In the genomic region with DNA sequence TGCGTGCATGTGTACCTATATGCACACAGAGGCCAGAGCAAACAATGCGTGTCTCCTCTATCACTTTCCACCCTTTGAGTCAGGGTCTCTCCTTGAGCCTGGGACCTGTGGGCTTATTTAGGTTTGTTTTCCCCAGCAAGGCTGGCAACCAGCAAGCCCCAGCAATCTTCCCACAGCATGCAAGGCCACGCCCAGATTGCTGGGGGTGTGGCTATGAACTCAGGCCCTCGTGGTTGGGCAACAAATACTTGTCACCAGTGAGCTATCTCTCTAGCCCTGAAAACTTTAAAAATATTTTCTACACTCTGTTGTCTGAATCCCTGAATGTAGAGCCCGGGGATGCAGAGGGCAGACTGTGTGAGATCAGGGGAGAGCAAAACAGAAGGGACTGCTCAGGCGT, we compare ENCODE assay signal across 21 mouse cellular contexts.
DNase-seq lines count a peak whose midpoint lies in the region; ATAC-seq and TF ChIP-seq lines count a peak whose summit lies in the region.
"Had no signal": no experiment of that assay in that cellular context is flagged by ENCODE, and none has a peak within 500 bp of the region (broad histone marks: within the 10 kb centered on the region; RNA-seq: fewer than 3 reads in every experiment).

No protein-coding gene starts in this region.

- no peak overlapping the region for H3K9ac ChIP-seq in stomach, postnatal 0 days (ENCODE audit: low read length)
- H3K9ac ChIP-seq in midbrain, embryonic 15.5 days = no peak overlapping the region
- H3K9ac ChIP-seq: forebrain, embryonic 12.5 days; heart, embryonic 12.5 days; hindbrain, embryonic 14.5 days; liver, embryonic 13.5 days; neural tube, embryonic 12.5 days had no signal

- WGBS in lung, adult 2 months = 75% methylated on average over 6 of the region's 6 CpGs
- 82% methylated on average over 6 of the region's 6 CpGs for WGBS in limb, embryonic 10.5 days
- WGBS in stomach, postnatal 0 days = 76% methylated on average over 6 of the region's 6 CpGs
- 88% methylated on average over 6 of the region's 6 CpGs for WGBS in midbrain, embryonic 15.5 days

- peak; percentile 36 to 44 for DNase-seq in lung, adult 18-20 months
- no peak for DNase-seq in lung, adult 2 months
- peak; percentile 46 for DNase-seq in ZHBTc4 (ENCODE audit: low read depth, low spot score)
- no peak for DNase-seq in limb, embryonic 10.5 days (ENCODE audit: low spot score)
- DNase-seq in stomach, postnatal 0 days (ENCODE audit: low spot score) = peak; percentile 53
- DNase-seq in layer of hippocampus, adult 9-11 months = no peak
- DNase-seq: cerebellum, adult 11 months; cerebellum, postnatal 14 days; embryo, embryonic 11 days; heart, postnatal 14 days; kidney, adult 9 months; liver, embryonic 13.5 days; right cerebral cortex, postnatal 25 days; thymus, adult 18-20 months had no signal

- peak overlapping the region; percentile 19; the same call in 1 of the 2 replicates for H3K27ac ChIP-seq in limb, embryonic 10.5 days
- no peak overlapping the region for H3K27ac ChIP-seq in stomach, postnatal 0 days (replicated peaks)
- no peak overlapping the region for H3K27ac ChIP-seq in midbrain, embryonic 15.5 days
- H3K27ac ChIP-seq: forebrain, embryonic 12.5 days; hindbrain, embryonic 14.5 days; liver, embryonic 13.5 days; midbrain, embryonic 10.5 days; neural tube, embryonic 12.5 days had no signal

- no peaks in the 10 kb centered on the region for H3K9me3 ChIP-seq in limb, embryonic 10.5 days (replicated peaks)
- no peaks in the 10 kb centered on the region for H3K9me3 ChIP-seq in stomach, postnatal 0 days (ENCODE audit: control insufficient read depth, low read length)
- no peaks in the 10 kb centered on the region for H3K9me3 ChIP-seq in midbrain, embryonic 15.5 days
- H3K9me3 ChIP-seq: liver, embryonic 13.5 days; midbrain, embryonic 10.5 days; neural tube, embryonic 12.5 days had no signal

- H3K36me3 ChIP-seq in limb, embryonic 10.5 days = peaks cover 21% of the 10 kb centered on the region
- peaks cover 8% of the 10 kb centered on the region for H3K36me3 ChIP-seq in stomach, postnatal 0 days (ENCODE audit: control insufficient read depth, insufficient read depth, low read length)
- no peaks in the 10 kb centered on the region for H3K36me3 ChIP-seq in midbrain, embryonic 15.5 days (replicated peaks)
- H3K36me3 ChIP-seq: liver, embryonic 13.5 days; neural tube, embryonic 12.5 days had no signal

- no peak for TF ChIP-seq POLR2A in lung, adult 2 months (IDR thresholded peaks at IDR 0.05; ENCODE audit: borderline replicate concordance, extremely low read depth, low read depth, low read length)

- no peak overlapping the region for H3K4me2 ChIP-seq in stomach, postnatal 0 days (replicated peaks; ENCODE audit: low read depth)
- H3K4me2 ChIP-seq in midbrain, embryonic 15.5 days = no peak overlapping the region
- H3K4me2 ChIP-seq: forebrain, embryonic 12.5 days; heart, embryonic 12.5 days; hindbrain, embryonic 14.5 days; liver, embryonic 13.5 days; neural tube, embryonic 12.5 days had no signal

- H3K4me1 ChIP-seq in lung, adult 2 months (ENCODE audit: control insufficient read depth, insufficient read depth, low read length) = no peaks in the 10 kb centered on the region; the same call in 1 of the 2 replicates
- H3K4me1 ChIP-seq in limb, embryonic 10.5 days = no peaks in the 10 kb centered on the region
- H3K4me1 ChIP-seq in stomach, postnatal 0 days (replicated peaks; ENCODE audit: control insufficient read depth, insufficient read depth) = no peaks in the 10 kb centered on the region
- H3K4me1 ChIP-seq in midbrain, embryonic 15.5 days = no peaks in the 10 kb centered on the region
- H3K4me1 ChIP-seq: forebrain, embryonic 12.5 days; heart, embryonic 12.5 days; liver, embryonic 13.5 days; neural tube, embryonic 12.5 days had no signal

- no peak overlapping the region for H3K4me3 ChIP-seq in lung, adult 2 months (replicated peaks; ENCODE audit: extremely low read depth, low read depth, low read length)
- H3K4me3 ChIP-seq in limb, embryonic 10.5 days = no peak overlapping the region
- H3K4me3 ChIP-seq in stomach, postnatal 0 days (ENCODE audit: low read depth, low read length) = no peak overlapping the region
- no peak overlapping the region for H3K4me3 ChIP-seq in midbrain, embryonic 15.5 days
- H3K4me3 ChIP-seq: forebrain, embryonic 12.5 days; heart, embryonic 12.5 days; liver, embryonic 13.5 days; midbrain, embryonic 10.5 days; neural tube, embryonic 12.5 days had no signal

- TF ChIP-seq EP300 in stomach, postnatal 0 days (optimal IDR thresholded peaks at IDR 0.05) = no peak

- no peak for TF ChIP-seq CTCF in lung, adult 2 months (IDR thresholded peaks at IDR 0.05; ENCODE audit: insufficient read depth, low read length)
- TF ChIP-seq CTCF in stomach, postnatal 0 days (IDR thresholded peaks at IDR 0.05; ENCODE audit: low read depth) = no peak

- no peak for ATAC-seq in stomach, postnatal 0 days (ENCODE audit: low FRiP score, low TSS enrichment)
- ATAC-seq in midbrain, embryonic 15.5 days (replicated peaks) = no peak
- ATAC-seq: Patski had no signal

- H3K27me3 ChIP-seq in limb, embryonic 10.5 days (ENCODE audit: low read depth, poor library complexity, severe bottlenecking) = no peaks in the 10 kb centered on the region
- no peaks in the 10 kb centered on the region for H3K27me3 ChIP-seq in stomach, postnatal 0 days (ENCODE audit: control insufficient read depth, insufficient read depth, low read length)
- no peaks in the 10 kb centered on the region for H3K27me3 ChIP-seq in midbrain, embryonic 15.5 days (replicated peaks)
- H3K27me3 ChIP-seq: forebrain, embryonic 12.5 days; heart, embryonic 12.5 days; liver, embryonic 13.5 days; neural tube, embryonic 12.5 days; Patski had no signal

Comparison
In these comparisons a context has a peak if more than half of its experiments do, and no peak if none do; other contexts are left out.
1. DNase-seq: peak in lung, adult 18-20 months (2 of 2), ZHBTc4 (single experiment) and stomach, postnatal 0 days (single experiment); none in lung, adult 2 months (single experiment), limb, embryonic 10.5 days (single experiment) and layer of hippocampus, adult 9-11 months (single experiment).